Mouse (Mus musculus): Measurements from ENCODE around the gene Cyp3a13. TPM values are rescaled to one million over a fixed set of nuclear protein-coding genes. Genes with fewer than 3 reads are reported as not detected.
"Not testable (repeated sequence)": the region's sequence is repeated elsewhere in the genome, so short reads cannot be mapped to it uniquely, and the experiment has no call there.

Cyp3a13 gene
- total RNA-seq, 2 experiments from 2014 or later: not detected

- not testable (repeated sequence) for DNase-seq
These were observed 49.1 kb downstream of the Cyp3a13 start for GRCm38 (mm10) chr5:137872381-137872702.

- not testable (repeated sequence) for DNase-seq
These were observed 49.6 kb downstream of the Cyp3a13 start, which contains the start of gene Pilrb2 for GRCm38 (mm10) chr5:137871644-137872380. Pilrb2 (minus strand) TSS chr5:137871815.

GRCm38 (mm10) chr5:137868600-137868999 is 52.8 kb downstream of the Cyp3a13 start:
- not testable (repeated sequence) for DNase-seq

GRCm38 (mm10) chr5:137864008-137864407 is 57.4 kb downstream of the Cyp3a13 start:
- DNase-seq: not testable (repeated sequence)

DNA sequence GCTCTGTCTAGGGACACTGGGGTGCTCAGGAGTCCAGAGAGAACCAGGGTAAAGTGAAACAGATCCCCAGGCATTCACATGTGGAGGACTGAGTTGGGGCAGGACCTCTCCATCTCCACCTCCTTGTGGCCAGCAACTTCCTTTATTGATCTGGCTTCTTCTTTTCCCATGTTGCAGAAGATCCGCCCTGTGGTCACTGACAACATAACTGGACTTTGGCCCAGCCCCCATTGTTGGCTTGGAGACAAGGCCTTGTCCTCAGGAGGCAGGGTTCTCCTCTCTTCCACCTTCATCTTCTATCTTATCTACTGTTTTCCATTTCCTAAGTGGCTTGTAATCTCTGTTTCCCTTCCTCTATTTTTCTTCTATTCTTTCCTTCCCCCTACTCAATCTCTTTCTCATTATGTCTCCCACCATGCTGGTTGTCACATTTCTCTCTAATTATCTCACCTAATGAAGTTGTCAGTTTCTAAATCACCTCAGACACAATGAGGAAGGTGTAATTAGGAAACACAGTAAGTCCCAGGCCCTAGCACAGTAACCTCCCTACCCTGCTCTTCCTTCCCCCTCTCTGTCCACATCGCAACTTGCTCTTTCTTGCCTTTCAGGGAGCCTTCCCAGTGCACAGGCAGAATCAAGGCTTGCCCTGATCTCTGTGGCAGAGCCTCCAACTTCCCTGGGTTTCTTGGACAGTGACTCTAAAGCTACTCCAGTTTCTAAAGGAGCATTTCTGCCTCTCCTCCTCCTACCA is 63.3 kb downstream of the Cyp3a13 start, which contains the start of gene Pilrb1:
TSS of gene Pilrb1 (minus strand) at position 147 of the 751 bp plus-strand sequence.
- not testable (repeated sequence) for DNase-seq

- DNase-seq: not testable (repeated sequence)
These were observed 64.5 kb downstream of the Cyp3a13 start for GRCm38 (mm10) chr5:137856870-137857269.

- DNase-seq: not testable (repeated sequence)
These were observed 66.5 kb downstream of the Cyp3a13 start for GRCm38 (mm10) chr5:137854907-137855306.

GRCm38 (mm10) chr5:137850313-137850712 is 71.1 kb downstream of the Cyp3a13 start:
- not testable (repeated sequence) for DNase-seq

Other genes with a start within 250 kb of the Cyp3a13 start
- 1 to 10 TPM; 4.3 to 5.9 TPM for gene Agfg2, start 236.9 kb downstream of the Cyp3a13 start, total RNA-seq (2021)
- under 1 TPM; 0.45 to 0.75 TPM for gene Nyap1, start 180.0 kb downstream of the Cyp3a13 start, total RNA-seq (2021)
- 100 to 1,000 TPM; 189 to 203 TPM for gene Tsc22d4, start 175.9 kb downstream of the Cyp3a13 start, total RNA-seq (2021)
- 10 to 100 TPM in 1 of 2 experiments, 1 to 10 TPM in 1; 9.8 to 13.5 TPM for gene Ppp1r35, start 142.8 kb downstream of the Cyp3a13 start, total RNA-seq (2021)
- gene Mepce, start 134.0 kb downstream of the Cyp3a13 start, total RNA-seq (2021): 10 to 100 TPM; 22.4 to 22.8 TPM
- 1 to 10 TPM; 2.0 to 3.1 TPM for gene Zcwpw1, start 133.8 kb downstream of the Cyp3a13 start, total RNA-seq (2021)
- gene Pilra, start 85.3 kb downstream of the Cyp3a13 start, total RNA-seq (2021): under 1 TPM; 0.54 to 0.75 TPM
- gene Pilrb1, start 63.5 kb downstream of the Cyp3a13 start, total RNA-seq (2021): 1 to 10 TPM in 1 of 2 experiments, under 1 TPM in 1; 0.45 to 1.3 TPM
- gene Pilrb2, start 49.8 kb downstream of the Cyp3a13 start, total RNA-seq (2021): under 1 TPM in 1 of 2 experiments, not detected in 1; 0.56 TPM
- gene Gjc3, start 41.5 kb upstream of the Cyp3a13 start, total RNA-seq (2021): 1 to 10 TPM; 5.9 to 7.1 TPM
- under 1 TPM in 1 of 2 experiments, not detected in 1; 0.45 TPM for gene Azgp1, start 59.9 kb upstream of the Cyp3a13 start, total RNA-seq (2021)
- not detected for gene Smok3a, start 99.6 kb upstream of the Cyp3a13 start, total RNA-seq (2021)
- gene Smok3b, start 99.8 kb upstream of the Cyp3a13 start, total RNA-seq (2021): not detected
- gene Smok3c, start 131.6 kb upstream of the Cyp3a13 start, total RNA-seq (2021): not detected
- gene Zkscan1, start 163.5 kb upstream of the Cyp3a13 start, total RNA-seq (2021): 10 to 100 TPM; 14.2 to 16.7 TPM
- 10 to 100 TPM; 12.9 to 14.3 TPM for gene Zscan21, start 195.3 kb upstream of the Cyp3a13 start, total RNA-seq (2021)
- gene Zfp113, start 234.1 kb upstream of the Cyp3a13 start, total RNA-seq (2021): 1 to 10 TPM; 5.6 to 8.3 TPM
- 100 to 1,000 TPM; 117 to 119 TPM for gene Cops6, start 239.5 kb upstream of the Cyp3a13 start, total RNA-seq (2021)